Mouse (Mus musculus) erythroblast, embryonic 14.5 days (primary cell): ENCODE data around the gene Vps8. TPM values are rescaled to one million over a fixed set of nuclear protein-coding genes. Genes with fewer than 3 reads are reported as not detected.
"Not testable (repeated sequence)": the region's sequence is repeated elsewhere in the genome, so short reads cannot be mapped to it uniquely, and the experiment has no call there.

Experiments
- H3K27me3 ChIP-seq: 2 replicates; pipeline ENCODE4 v1.6.1; 2012; ENCODE audit warnings: inconsistent platforms; ENCODE audit not compliant: control insufficient read depth
- H3K36me3 ChIP-seq: 2 replicates; pipeline ENCODE4 v1.6.1; 2012; ENCODE audit warnings: mild to moderate bottlenecking, inconsistent platforms; ENCODE audit not compliant: control insufficient read depth
- H3K4me1 ChIP-seq: 2 replicates; pipeline ENCODE4 v1.6.1; 2012; ENCODE audit warnings: inconsistent platforms; ENCODE audit not compliant: control insufficient read depth
- H3K4me3 ChIP-seq: replicated peaks from 2 replicates; pipeline ENCODE3; 2012; ENCODE audit warnings: moderate library complexity, mild to moderate bottlenecking, inconsistent platforms
- H3K9me3 ChIP-seq: 2 replicates; pipeline ENCODE4 v1.6.1; 2012; ENCODE audit warnings: low read length, inconsistent platforms, mixed read lengths; ENCODE audit not compliant: control insufficient read depth
- GATA1 ChIP-seq: IDR thresholded peaks from 2 replicates; pipeline ENCODE4 v1.6.1; 2012; ENCODE audit warnings: low read length, inconsistent platforms, mixed read lengths
- TAL1 ChIP-seq: IDR thresholded peaks from 3 replicates; pipeline ENCODE4 v1.6.1; 2012; ENCODE audit warnings: low read length, inconsistent platforms, mixed read lengths
- polyA plus RNA-seq: library from polyadenylated mRNA; stranded (reverse); fragments of >175 nt; gene quantifications from 2 replicates; pipeline ENCODE4 v1.2.3, GENCODE M21; 2012

Gene Vps8
- polyA plus RNA-seq, 1 experiment, result 3.1 TPM

- Histone ChIP-seq H3K36me3 (no peaks in the 10 kb centered on the region), H3K4me3 (no peak overlapping the region), H3K9me3 (no peaks in the 10 kb centered on the region), H3K4me1 (no peaks in the 10 kb centered on the region), H3K27me3 (peaks cover 3% of the 10 kb centered on the region; the same call in 1 of the 2 replicates)
- TF ChIP-seq TAL1 (no peak), GATA1 (no peak)
These were observed 241.9 kb downstream of the Vps8 start for GRCm38 (mm10) chr16:21664633-21665363.

GRCm38 (mm10) chr16:21665423-21665986 lies 242.6 kb downstream of the Vps8 start:
- no peaks in the 10 kb centered on the region for H3K4me1 ChIP-seq
- no peaks in the 10 kb centered on the region for H3K9me3 ChIP-seq
- H3K27me3 ChIP-seq, result peaks cover 3% of the 10 kb centered on the region; the same call in 1 of the 2 replicates
- H3K36me3 ChIP-seq, result no peaks in the 10 kb centered on the region
- TF ChIP-seq GATA1, result no peak
- TF ChIP-seq TAL1, result no peak
- H3K4me3 ChIP-seq, result no peak overlapping the region

DNA sequence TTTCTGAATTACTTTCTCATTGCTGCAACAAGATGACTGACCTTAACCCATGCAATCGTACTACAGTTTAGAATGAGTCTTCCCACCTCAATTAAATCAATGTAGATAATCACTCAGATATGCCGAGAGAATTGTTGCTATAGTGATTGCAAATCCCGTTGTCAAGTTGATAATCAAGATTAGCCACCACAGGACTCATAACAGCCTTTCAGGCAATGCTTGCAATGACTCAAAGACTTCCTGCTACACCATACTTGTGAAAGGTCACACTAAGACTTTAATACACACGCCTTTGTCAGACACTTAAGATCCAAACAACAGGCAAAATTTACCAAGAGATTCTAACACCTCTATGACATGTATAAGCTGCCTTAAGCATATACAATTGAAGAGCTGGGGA lies 249.0 kb downstream of the Vps8 start:
- Histone ChIP-seq H3K9me3 (no peaks in the 10 kb centered on the region), H3K4me3 (no peak overlapping the region), H3K4me1 (no peaks in the 10 kb centered on the region), H3K36me3 (no peaks in the 10 kb centered on the region), H3K27me3 (no peaks in the 10 kb centered on the region)
- TF ChIP-seq TAL1 (no peak), GATA1 (no peak)

DNA sequence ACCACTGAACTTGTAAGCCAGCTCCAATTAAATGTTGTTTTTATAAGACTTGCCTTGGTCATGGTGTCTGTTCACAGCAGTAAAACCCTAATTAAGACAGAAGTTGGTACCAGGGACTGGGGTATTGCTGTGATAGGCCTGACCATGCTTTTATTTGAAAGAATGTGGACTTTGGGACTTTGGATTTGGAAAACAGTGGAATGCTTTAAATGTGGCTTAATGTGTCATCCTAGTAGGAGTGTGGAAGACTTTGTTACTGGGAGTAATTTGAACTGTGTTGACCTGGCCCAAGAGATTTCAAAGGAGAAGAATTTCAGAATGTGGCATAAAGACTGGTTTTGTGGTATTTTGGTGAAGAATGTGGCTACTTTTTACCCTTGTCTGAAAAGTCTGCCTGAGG lies 250.1 kb downstream of the Vps8 start:
- not testable (repeated sequence) for H3K4me3 ChIP-seq, H3K4me1 ChIP-seq, H3K9me3 ChIP-seq, H3K27me3 ChIP-seq, H3K36me3 ChIP-seq

DNA sequence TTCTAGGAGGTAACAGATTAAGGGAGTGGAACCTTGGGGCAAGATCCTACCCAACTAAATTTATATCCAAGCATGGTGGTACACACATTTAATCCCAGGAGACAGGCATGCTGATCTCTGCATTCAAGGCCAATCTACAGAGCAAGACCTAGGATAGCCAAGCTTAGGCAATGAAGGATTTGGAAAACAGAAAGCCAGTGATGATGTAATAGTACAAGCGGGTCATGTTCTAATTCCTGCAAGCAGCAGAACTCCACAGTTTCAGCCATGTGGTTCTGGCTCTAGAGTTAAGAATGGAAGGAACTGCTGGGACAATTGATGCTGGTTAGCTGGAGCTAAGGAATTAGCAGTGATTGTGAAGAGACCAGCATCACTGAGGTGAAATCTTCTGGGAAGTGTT lies 250.7 kb downstream of the Vps8 start:
- H3K36me3 ChIP-seq, H3K27me3 ChIP-seq, H3K4me3 ChIP-seq, H3K4me1 ChIP-seq, H3K9me3 ChIP-seq: not testable (repeated sequence)

DNA sequence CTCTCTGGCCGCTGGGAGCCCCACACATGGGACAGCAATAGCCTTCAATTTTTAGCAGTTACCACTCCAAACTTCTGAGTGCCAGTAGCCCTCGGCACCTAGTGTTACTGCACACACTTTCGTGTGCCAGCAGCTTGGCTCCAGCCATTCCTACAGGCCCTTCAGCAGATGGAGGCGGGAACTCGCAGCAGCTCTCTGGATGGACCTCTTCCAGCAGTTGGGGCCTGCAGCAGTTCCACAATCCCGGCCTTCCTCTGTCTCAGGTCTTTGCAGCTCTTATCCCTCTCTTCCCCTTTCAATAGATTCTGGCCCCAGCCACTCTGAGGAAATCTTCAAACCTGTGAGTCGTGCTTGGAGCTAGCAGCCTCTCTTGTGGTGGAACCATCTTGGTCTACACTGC lies 253.9 kb downstream of the Vps8 start:
- H3K36me3 ChIP-seq, result no peaks in the 10 kb centered on the region
- TF ChIP-seq GATA1 (no peak), TAL1 (no peak)
- no peaks in the 10 kb centered on the region for H3K9me3 ChIP-seq
- no peak overlapping the region for H3K4me3 ChIP-seq
- H3K4me1 ChIP-seq, result no peaks in the 10 kb centered on the region
- no peaks in the 10 kb centered on the region for H3K27me3 ChIP-seq

- H3K27me3 ChIP-seq, result peaks cover 7% of the 10 kb centered on the region
- H3K9me3 ChIP-seq, result no peaks in the 10 kb centered on the region
- H3K36me3 ChIP-seq, result no peaks in the 10 kb centered on the region
- H3K4me3 ChIP-seq, result no peak overlapping the region
- no peak for TF ChIP-seq GATA1
- TF ChIP-seq TAL1, result no peak
- H3K4me1 ChIP-seq, result no peaks in the 10 kb centered on the region
These were observed 264.5 kb downstream of the Vps8 start for GRCm38 (mm10) chr16:21687406-21687805.

- Histone ChIP-seq H3K4me1 (peaks cover 2% of the 10 kb centered on the region; the same call in 1 of the 2 replicates), H3K4me3 (no peak overlapping the region), H3K36me3 (no peaks in the 10 kb centered on the region), H3K27me3 (peaks cover 25% of the 10 kb centered on the region), H3K9me3 (no peaks in the 10 kb centered on the region)
- TF ChIP-seq TAL1, result no peak
These were observed 266.2 kb downstream of the Vps8 start for GRCm38 (mm10) chr16:21689141-21689540.

GRCm38 (mm10) chr16:21690216-21690755 lies 267.4 kb downstream of the Vps8 start:
- H3K4me3 ChIP-seq, result no peak overlapping the region
- TF ChIP-seq GATA1 (no peak), TAL1 (no peak)
- no peaks in the 10 kb centered on the region for H3K9me3 ChIP-seq
- peaks cover 36% of the 10 kb centered on the region for H3K27me3 ChIP-seq
- peaks cover 9% of the 10 kb centered on the region for H3K4me1 ChIP-seq
- no peaks in the 10 kb centered on the region for H3K36me3 ChIP-seq
